Mouse (Mus musculus) erythroblast, embryonic 14.5 days (primary cell): ENCODE data around the gene Kdm4d.

Source experiments
- GATA1 ChIP-seq: IDR thresholded peaks from 2 replicates; pipeline ENCODE4 v1.6.1; 2012; ENCODE audit warnings: low read length, inconsistent platforms, mixed read lengths
- TAL1 ChIP-seq: IDR thresholded peaks from 3 replicates; pipeline ENCODE4 v1.6.1; 2012; ENCODE audit warnings: low read length, inconsistent platforms, mixed read lengths

- TF ChIP-seq GATA1 (no peak), TAL1 (no peak)
Measured at GRCm38 (mm10) chr9:14532283-14532682, 32.0 kb upstream of the Kdm4d start.
